Mouse (Mus musculus): Measurements from ENCODE around the gene Olfr473.

DNA sequence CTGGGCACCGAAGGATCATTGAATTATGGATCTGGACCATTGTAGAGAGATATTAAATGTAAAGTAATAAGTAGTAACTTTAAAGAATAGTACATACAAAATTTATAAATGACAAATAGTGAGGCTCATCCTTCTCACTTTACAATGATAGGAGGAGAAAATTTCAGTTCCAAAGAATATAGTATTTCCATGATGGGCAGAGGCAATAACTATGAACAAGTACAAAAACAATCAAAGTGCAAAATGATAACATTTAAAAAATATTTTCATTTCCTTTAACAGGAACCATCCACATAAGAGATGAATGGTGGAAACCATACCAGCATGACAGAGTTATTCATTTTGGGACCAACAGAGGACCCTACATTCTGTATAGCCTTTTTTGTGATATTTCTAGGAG lies 24.1 kb downstream of the Olfr473 start, which contains the start of gene Olfr474:
- no peak for TF ChIP-seq CTCF (conservative IDR thresholded peaks at IDR 0.05; ENCODE audit: low read length)
- no peak for TF ChIP-seq NANOG (IDR thresholded peaks at IDR 0.05; ENCODE audit: borderline replicate concordance, low read length)
